Mouse (Mus musculus) embryonic fibroblast, embryonic 13.5 days (primary cell): ENCODE data around the gene Cchcr1.

Experiments
- CTCF ChIP-seq: IDR thresholded peaks from 2 replicates; pipeline ENCODE4 v1.5.1; 2011; ENCODE audit warnings: mild to moderate bottlenecking, control low read depth, low read length, moderate library complexity, borderline replicate concordance; ENCODE audit not compliant: insufficient read depth
- POLR2A ChIP-seq: IDR thresholded peaks from 2 replicates; pipeline ENCODE4 v1.6.1; 2011; ENCODE audit warnings: low read depth, mild to moderate bottlenecking, control low read depth, low read length, moderate library complexity

DNA sequence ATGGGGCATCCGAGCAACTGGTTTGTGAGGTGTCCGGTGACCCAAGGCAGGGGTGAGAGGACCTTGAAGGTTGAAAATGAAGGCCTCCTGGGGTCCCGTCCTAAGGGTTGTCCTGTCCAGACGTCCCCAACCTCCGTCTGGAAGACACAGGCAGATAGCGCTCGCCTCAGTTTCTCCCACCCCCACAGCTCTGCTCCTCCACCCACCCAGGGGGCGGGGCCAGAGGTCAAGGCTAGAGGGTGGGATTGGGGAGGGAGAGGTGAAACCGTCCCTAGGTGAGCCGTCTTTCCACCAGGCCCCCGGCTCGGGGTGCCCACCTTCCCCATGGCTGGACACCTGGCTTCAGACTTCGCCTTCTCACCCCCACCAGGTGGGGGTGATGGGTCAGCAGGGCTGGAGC, 11.1 kb upstream of the Cchcr1 start, which contains the start of gene Pou5f1:
- no peak for TF ChIP-seq CTCF
- TF ChIP-seq POLR2A: no peak
